Mouse (Mus musculus) embryonic facial prominence, embryonic 14.5 days (tissue): Measurements from ENCODE around the gene Nalcn. TPM values are rescaled to one million over a fixed set of nuclear protein-coding genes. Genes with fewer than 3 reads are reported as not detected.

ENCODE experiments used
- ATAC-seq: fragments of 200-750 bp; cut with Nextera tagmentation; 2 replicates; pipeline ENCODE4 v1.8.0; 2017; ENCODE audit warnings: low read depth, moderate number of reproducible peaks, moderate TSS enrichment
- DNase-seq: peaks from one replicate; pipeline ENCODE4 v3.0.0-alpha.2; 2015; ENCODE audit warnings: low spot score
- H3K27ac ChIP-seq: fragments of 300-500 bp; sonication (generic); replicated peaks from 2 replicates; pipeline ENCODE4 v1.5.1; 2014; ENCODE audit warnings: low read depth, mild to moderate bottlenecking, low read length, moderate library complexity
- H3K27me3 ChIP-seq: fragments of 300-500 bp; sonication (generic); replicated peaks from 2 replicates; pipeline ENCODE4 v1.6.1; 2014; ENCODE audit warnings: low read length; ENCODE audit not compliant: control insufficient read depth, insufficient read depth
- H3K36me3 ChIP-seq: fragments of 300-500 bp; sonication (generic); 2 replicates; pipeline ENCODE4 v1.6.1; 2014; ENCODE audit warnings: low read length, mixed read lengths; ENCODE audit not compliant: control insufficient read depth, insufficient read depth
- H3K4me1 ChIP-seq: fragments of 300-500 bp; sonication (generic); 2 replicates; pipeline ENCODE4 v1.6.1; 2014; ENCODE audit warnings: antibody characterized with exemption, low read length; ENCODE audit not compliant: control insufficient read depth, insufficient read depth
- H3K4me2 ChIP-seq: fragments of 300-500 bp; sonication (generic); 2 replicates; pipeline ENCODE4 v1.6.1; 2014; ENCODE audit warnings: low read depth, mild to moderate bottlenecking, low read length, moderate library complexity, mixed read lengths
- H3K4me3 ChIP-seq: fragments of 300-500 bp; sonication (generic); 2 replicates; pipeline ENCODE4 v1.5.1; 2014; ENCODE audit warnings: low read depth, mild to moderate bottlenecking, low read length
- H3K9ac ChIP-seq: fragments of 300-500 bp; sonication (generic); 2 replicates; pipeline ENCODE4 v1.6.1; 2014; ENCODE audit warnings: low read depth, mild to moderate bottlenecking, low read length, moderate library complexity, mixed read lengths
- H3K9me3 ChIP-seq: fragments of 300-500 bp; sonication (generic); 2 replicates; pipeline ENCODE4 v1.6.1; 2016; ENCODE audit warnings: low read length; ENCODE audit not compliant: control insufficient read depth
- WGBS: fragments of 180-500 bp; shearing (Covaris S2); extraction: QIAGEN DNeasy Blood & Tissue Kit; methylation state at CpG from one replicate; pipeline ENCODE4 v1.1.7; 2014; 5-methylcytosine and 5-hydroxymethylcytosine counted together
- polyA plus RNA-seq: library from polyadenylated mRNA; unstranded; fragments of >200 nt; fragmentation: Nextera tagmentation; extraction: Ambion mirVana; gene quantifications from 2 replicates; pipeline ENCODE4 v1.2.1, GENCODE M21; 2014

Gene Nalcn
- polyA plus RNA-seq, 1 experiment from 2014 or later, result 2.6 TPM

DNA sequence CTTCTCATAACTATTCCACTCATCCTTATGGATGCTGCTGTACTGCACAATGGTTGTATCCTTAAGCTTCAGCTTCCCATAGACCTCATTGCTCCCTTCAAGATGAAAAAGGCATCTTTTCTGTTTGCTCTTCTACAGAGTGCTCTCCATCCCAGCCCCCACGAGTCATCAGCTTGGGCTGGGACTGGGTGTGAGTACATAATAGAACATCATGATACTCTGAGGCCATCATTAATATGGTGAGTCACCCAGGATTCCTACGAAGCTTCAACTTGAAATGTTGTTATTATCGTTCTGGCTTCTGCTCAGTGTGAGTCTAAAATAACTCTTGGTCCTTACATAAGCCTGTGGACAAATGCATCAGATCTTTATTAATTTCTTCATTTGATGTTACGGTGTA lies 314.6 kb downstream of the Nalcn start:
- H3K4me2 ChIP-seq, result no peak overlapping the region
- H3K9me3 ChIP-seq, result no peaks in the 10 kb centered on the region
- 80% methylated on average over 4 of the region's 4 CpGs for WGBS
- no peak overlapping the region for H3K4me3 ChIP-seq
- no peaks in the 10 kb centered on the region for H3K4me1 ChIP-seq
- no peak overlapping the region for H3K27ac ChIP-seq
- no peaks in the 10 kb centered on the region for H3K36me3 ChIP-seq
- no peaks in the 10 kb centered on the region for H3K27me3 ChIP-seq
- no peak for DNase-seq
- ATAC-seq, result no peak
- H3K9ac ChIP-seq, result no peak overlapping the region

DNA sequence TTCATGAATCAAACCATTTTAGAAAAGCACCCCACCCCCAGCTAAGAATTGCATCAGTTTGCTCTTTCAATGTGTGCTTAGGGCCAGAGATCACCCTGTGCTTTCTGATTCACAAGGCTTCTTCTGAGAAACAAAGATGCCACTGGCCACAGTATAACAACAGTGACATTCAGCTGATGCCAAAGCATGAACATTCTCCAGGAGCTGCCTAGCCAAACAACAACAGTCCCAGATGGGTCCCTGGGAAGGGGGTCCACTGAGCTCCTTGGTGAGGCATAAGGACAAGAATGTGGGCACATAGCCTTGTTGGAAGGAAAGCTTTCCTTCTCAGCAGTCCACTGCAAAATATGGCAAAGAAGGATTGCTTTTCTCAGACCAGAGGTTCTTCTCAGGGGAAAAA lies 330.9 kb downstream of the Nalcn start:
- Histone ChIP-seq H3K9ac (no peak overlapping the region), H3K9me3 (no peaks in the 10 kb centered on the region), H3K4me2 (no peak overlapping the region), H3K27me3 (no peaks in the 10 kb centered on the region), H3K4me3 (no peak overlapping the region), H3K27ac (no peak overlapping the region), H3K4me1 (no peaks in the 10 kb centered on the region), H3K36me3 (no peaks in the 10 kb centered on the region)
- DNase-seq, result no peak
- ATAC-seq, result no peak

DNA sequence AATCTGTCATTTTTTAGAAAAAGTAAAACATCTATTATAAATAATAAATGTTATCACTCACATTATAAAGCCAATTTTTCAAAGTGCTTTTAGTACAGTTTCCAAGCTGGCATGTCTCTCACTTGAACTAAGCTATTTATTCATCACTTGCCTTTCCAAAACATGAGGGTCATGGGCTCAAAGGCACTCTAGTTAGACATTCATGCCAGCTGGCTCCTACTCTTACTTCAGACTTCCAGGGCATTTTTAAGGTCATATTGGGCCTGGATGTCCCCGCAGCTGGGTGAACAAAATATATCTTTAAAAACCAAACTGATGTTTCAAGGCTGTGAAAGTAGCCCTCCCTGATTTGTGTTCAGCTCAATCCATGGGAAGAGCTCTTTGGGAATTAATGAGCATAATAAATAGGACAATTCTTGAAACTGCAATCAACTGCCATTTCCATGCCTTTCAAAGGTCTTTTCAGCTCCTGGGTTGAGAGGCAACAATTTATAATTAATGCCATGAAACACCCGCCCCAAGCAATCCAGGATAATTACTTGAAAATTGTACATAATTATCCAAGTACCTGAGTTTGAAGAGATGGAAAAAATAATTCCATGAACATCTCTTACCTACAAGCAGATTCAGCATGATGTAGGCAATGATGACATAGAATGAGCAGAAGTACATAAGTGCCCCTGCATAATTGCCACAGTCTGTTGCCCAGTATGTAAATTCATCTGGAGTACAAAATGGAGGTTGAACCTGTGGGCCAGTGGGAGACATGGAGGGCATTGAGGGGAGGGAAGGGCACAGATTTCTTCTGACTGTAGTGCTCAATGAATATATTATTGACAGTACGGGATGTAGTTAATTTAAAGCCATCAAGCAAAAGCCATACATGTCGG lies 335.6 kb downstream of the Nalcn start:
- no peak for ATAC-seq
- Histone ChIP-seq H3K4me2 (no peak overlapping the region), H3K36me3 (no peaks in the 10 kb centered on the region), H3K4me1 (no peaks in the 10 kb centered on the region), H3K4me3 (no peak overlapping the region), H3K9ac (no peak overlapping the region), H3K27ac (no peak overlapping the region), H3K9me3 (no peaks in the 10 kb centered on the region), H3K27me3 (no peaks in the 10 kb centered on the region)
- DNase-seq, result no peak
- WGBS, result 76% methylated on average over 4 of the region's 4 CpGs

DNA sequence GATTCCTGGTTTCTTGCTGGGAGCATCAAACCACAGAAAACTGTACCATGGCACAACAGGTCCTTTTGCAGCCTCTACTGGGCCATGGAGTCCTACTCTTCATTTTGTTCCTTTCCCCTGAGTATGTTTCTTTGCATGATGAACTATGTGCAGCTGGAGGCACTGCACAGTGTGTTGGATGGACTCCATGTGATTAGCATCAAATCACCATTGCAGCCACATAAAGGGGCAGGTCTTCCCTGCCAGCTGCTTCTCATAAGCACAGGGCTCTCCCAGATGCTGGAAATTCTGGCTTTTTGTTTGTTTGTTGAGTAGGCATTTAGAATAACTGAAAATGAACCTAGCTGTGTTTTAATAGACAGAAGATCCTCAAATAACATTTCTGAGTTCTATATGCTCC lies 344.8 kb downstream of the Nalcn start:
- Histone ChIP-seq H3K9me3 (no peaks in the 10 kb centered on the region), H3K9ac (no peak overlapping the region), H3K36me3 (no peaks in the 10 kb centered on the region), H3K4me3 (no peak overlapping the region), H3K4me1 (no peaks in the 10 kb centered on the region), H3K27me3 (no peaks in the 10 kb centered on the region), H3K4me2 (no peak overlapping the region), H3K27ac (no peak overlapping the region)
- ATAC-seq (no peak), DNase-seq (no peak)

DNA sequence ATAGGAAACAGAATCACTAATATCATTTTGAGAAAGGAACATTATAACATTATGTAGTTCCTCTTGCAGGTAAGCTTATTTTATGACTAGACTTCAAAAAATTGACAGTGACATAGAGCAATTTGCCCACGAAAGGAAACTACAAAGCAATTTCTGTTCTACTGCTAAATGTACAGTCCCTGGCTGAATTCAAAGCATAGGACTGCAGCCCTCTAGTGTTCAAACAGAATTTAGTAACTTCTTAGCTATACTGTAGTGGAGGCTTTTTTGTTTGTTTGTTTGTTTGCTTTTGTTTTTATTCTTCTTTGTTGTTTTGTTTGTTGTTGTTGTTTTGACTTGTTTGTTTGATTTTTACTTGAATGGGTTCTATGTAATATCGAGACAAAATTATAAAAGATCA lies 354.8 kb downstream of the Nalcn start:
- H3K4me1 ChIP-seq, result no peaks in the 10 kb centered on the region
- 67% methylated on average over 2 of the region's 2 CpGs for WGBS
- H3K27me3 ChIP-seq, result no peaks in the 10 kb centered on the region
- H3K4me3 ChIP-seq, result no peak overlapping the region
- ATAC-seq (no peak), DNase-seq (peak; percentile 35)
- H3K9ac ChIP-seq, result no peak overlapping the region
- H3K36me3 ChIP-seq, result no peaks in the 10 kb centered on the region
- H3K9me3 ChIP-seq, result no peaks in the 10 kb centered on the region
- H3K27ac ChIP-seq, result no peak overlapping the region
- no peak overlapping the region for H3K4me2 ChIP-seq

DNA sequence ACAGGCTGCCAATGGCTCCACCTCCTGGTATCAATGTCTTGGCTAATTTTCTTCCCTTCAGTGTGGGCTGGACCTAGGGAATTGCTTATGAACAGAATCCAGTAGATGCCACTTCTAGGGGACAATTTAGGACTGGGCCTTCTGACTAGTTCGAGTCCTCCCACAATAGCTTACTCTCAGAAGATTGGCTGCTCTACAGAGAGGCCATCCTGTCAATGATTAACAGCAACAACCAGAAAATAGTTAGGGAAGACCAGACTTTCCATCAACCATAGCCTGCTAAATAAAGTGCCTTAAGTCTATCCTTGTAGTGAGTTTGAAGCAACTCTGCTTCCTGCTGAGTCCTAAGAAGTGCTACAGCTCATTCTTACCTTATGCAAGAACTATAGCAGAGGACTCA lies 386.2 kb downstream of the Nalcn start:
- no peaks in the 10 kb centered on the region for H3K9me3 ChIP-seq
- H3K27ac ChIP-seq, result no peak overlapping the region
- WGBS, result 77% methylated on average over 1 of the region's 1 CpGs
- no peaks in the 10 kb centered on the region for H3K36me3 ChIP-seq
- no peak overlapping the region for H3K9ac ChIP-seq
- no peaks in the 10 kb centered on the region for H3K27me3 ChIP-seq
- H3K4me3 ChIP-seq, result no peak overlapping the region
- ATAC-seq (no peak), DNase-seq (no peak)
- no peaks in the 10 kb centered on the region for H3K4me1 ChIP-seq
- H3K4me2 ChIP-seq, result no peak overlapping the region

DNA sequence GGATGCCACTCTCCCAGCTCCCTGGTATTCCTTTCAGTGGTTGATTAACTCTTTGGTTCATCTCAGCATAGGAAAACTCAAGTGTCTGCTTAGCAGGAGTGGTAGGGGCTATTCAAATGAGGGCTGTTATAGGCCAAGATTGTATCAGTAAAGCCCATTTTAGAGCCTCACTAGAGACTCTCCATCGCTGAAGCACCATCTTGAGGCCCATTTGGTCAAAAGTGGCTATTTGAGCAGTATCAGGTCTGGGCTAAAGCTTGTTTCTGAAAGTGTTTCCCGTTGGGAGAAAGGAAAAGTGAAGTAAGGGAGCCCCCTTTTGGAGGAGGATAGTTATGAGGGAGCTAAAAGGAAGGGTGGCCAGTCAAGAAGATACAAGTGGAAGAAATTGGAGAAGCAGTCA lies 387.0 kb downstream of the Nalcn start:
- H3K9ac ChIP-seq, result no peak overlapping the region
- no peaks in the 10 kb centered on the region for H3K9me3 ChIP-seq
- H3K36me3 ChIP-seq, result no peaks in the 10 kb centered on the region
- no peak overlapping the region for H3K4me2 ChIP-seq
- H3K27ac ChIP-seq, result no peak overlapping the region
- no peaks in the 10 kb centered on the region for H3K27me3 ChIP-seq
- ATAC-seq (no peak), DNase-seq (peak; percentile 57)
- no peaks in the 10 kb centered on the region for H3K4me1 ChIP-seq
- H3K4me3 ChIP-seq, result no peak overlapping the region
- 12% methylated on average over 2 of the region's 2 CpGs for whole genome bisulfite sequencing

DNA sequence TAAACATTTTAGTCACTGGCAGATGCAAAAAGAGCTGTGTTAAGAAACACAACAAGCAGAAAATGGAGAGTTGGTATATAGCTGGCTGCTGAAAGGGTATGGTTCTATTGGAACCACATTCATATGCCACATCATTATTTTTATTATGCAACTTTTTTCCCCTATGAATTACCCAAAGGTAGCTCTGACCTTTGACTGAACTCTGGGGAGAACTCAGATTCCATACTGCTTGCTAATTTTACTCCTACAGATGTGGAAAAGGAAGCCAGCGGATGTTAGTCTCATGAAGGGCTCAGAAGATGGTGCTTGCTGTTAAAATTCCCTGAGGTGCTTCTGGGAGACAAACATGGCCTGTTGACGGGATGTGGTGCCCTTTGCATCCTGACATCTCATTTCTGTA lies 389.9 kb downstream of the Nalcn start:
- Histone ChIP-seq H3K36me3 (no peaks in the 10 kb centered on the region), H3K9ac (no peak overlapping the region), H3K27ac (no peak overlapping the region), H3K27me3 (no peaks in the 10 kb centered on the region), H3K4me2 (no peak overlapping the region), H3K4me3 (no peak overlapping the region), H3K4me1 (no peaks in the 10 kb centered on the region), H3K9me3 (no peaks in the 10 kb centered on the region)
- WGBS, result 47% methylated on average over 2 of the region's 2 CpGs
- ATAC-seq (no peak), DNase-seq (peak; percentile 13)

DNA sequence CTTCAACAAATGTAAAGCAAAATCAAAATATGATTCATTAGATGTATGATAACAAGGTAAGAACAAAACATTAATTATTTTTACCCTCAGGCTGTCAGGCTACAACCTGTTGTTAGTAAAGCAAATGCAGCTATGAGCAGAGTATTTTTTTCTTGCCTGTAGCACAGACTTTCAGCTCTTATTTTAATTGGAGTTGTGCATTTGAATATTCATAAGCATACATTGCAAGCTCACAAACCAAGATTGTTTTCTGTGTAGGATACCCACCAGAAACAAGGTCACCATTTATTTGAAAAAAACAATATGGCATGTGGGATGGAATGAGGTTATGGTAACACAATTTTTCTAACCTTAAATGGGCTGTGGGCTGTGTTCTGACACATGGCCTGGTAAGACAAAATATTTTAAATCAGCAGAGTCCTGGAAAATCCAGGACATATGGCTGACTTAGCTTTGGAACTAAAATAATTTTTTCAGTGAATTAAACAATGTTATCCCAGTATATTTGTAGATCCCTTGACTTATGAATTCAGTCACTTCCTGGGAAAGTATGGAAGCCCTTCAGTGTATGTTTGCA lies 394.2 kb downstream of the Nalcn start:
- H3K27ac ChIP-seq, result no peak overlapping the region
- H3K36me3 ChIP-seq, result no peaks in the 10 kb centered on the region
- H3K9ac ChIP-seq, result no peak overlapping the region
- H3K27me3 ChIP-seq, result no peaks in the 10 kb centered on the region
- no peak for DNase-seq
- no peak for ATAC-seq
- no peak overlapping the region for H3K4me2 ChIP-seq
- H3K4me3 ChIP-seq, result no peak overlapping the region
- no peaks in the 10 kb centered on the region for H3K4me1 ChIP-seq
- no peaks in the 10 kb centered on the region for H3K9me3 ChIP-seq
